Mouse (Mus musculus) gastrocnemius, adult 2 months (tissue): ENCODE results near the gene Arl8b. TPM values are rescaled to one million over a fixed set of nuclear protein-coding genes. Genes with fewer than 3 reads are reported as not detected.
"Not testable (repeated sequence)": the region's sequence is repeated elsewhere in the genome, so short reads cannot be mapped to it uniquely, and the experiment has no call there.

Experiments used
- DNase-seq: peaks from one replicate; pipeline ENCODE4 v3.0.0; 2022
- H3K27ac ChIP-seq: fragments of 200-600 bp; 2 replicates; pipeline ENCODE4 v1.8.1; 2022; ENCODE audit warnings: mild to moderate bottlenecking
- H3K4me3 ChIP-seq: fragments of 200-600 bp; 2 replicates; pipeline ENCODE4 v1.8.1; 2022; ENCODE audit warnings: mild to moderate bottlenecking, moderate library complexity
- CTCF ChIP-seq: fragments of 200-600 bp; IDR thresholded peaks from 2 replicates; pipeline ENCODE4 v1.8.1; 2022; ENCODE audit warnings: antibody characterized with exemption, mild to moderate bottlenecking, moderate library complexity
- intact Hi-C: fragments of 180-260 bp; cut with DNase I; formaldehyde crosslinking; loops from one replicate; pipeline ENCODE4 v1.15.1; 2025
- total RNA-seq, 2 experiments: library from RNA; stranded (reverse); gene quantifications; 2 replicates each; pipeline ENCODE4 v1.2.3; 2021

The Arl8b gene
- total RNA-seq, 2 experiments from 2014 or later = 110 to 120 TPM

- no peak for DNase-seq
- intact Hi-C loops = no loop called here
- no peak for TF ChIP-seq CTCF
- H3K4me3 ChIP-seq = no peak overlapping the region
- no peak overlapping the region for H3K27ac ChIP-seq
Observed at GRCm38 (mm10) chr6:108844771-108845170, 61.9 kb downstream of the Arl8b start.

GRCm38 (mm10) chr6:108852088-108852670 lies 69.3 kb downstream of the Arl8b start:
- no peak overlapping the region for H3K27ac ChIP-seq
- no peak overlapping the region for H3K4me3 ChIP-seq
- intact Hi-C loops = no loop called here
- no peak for DNase-seq
- TF ChIP-seq CTCF = no peak

GRCm38 (mm10) chr6:108852986-108853385 lies 70.1 kb downstream of the Arl8b start:
- Histone ChIP-seq H3K27ac (no peak overlapping the region), H3K4me3 (no peak overlapping the region)
- TF ChIP-seq CTCF = no peak
- intact Hi-C loops = no loop called here
- DNase-seq = no peak

- no peak for DNase-seq
- no peak overlapping the region for H3K4me3 ChIP-seq
- no peak for TF ChIP-seq CTCF
- intact Hi-C loops = no loop called here
- no peak overlapping the region for H3K27ac ChIP-seq
Observed at GRCm38 (mm10) chr6:108858583-108858982, 75.7 kb downstream of the Arl8b start.

GRCm38 (mm10) chr6:108861226-108861625 lies 78.3 kb downstream of the Arl8b start:
- Histone ChIP-seq H3K27ac (no peak overlapping the region), H3K4me3 (no peak overlapping the region)
- TF ChIP-seq CTCF = no peak
- no peak for DNase-seq
- intact Hi-C loops = no loop called here

- Histone ChIP-seq H3K27ac (no peak overlapping the region), H3K4me3 (no peak overlapping the region)
- intact Hi-C loops = no loop called here
- DNase-seq = peak; percentile 34
- no peak for TF ChIP-seq CTCF
Observed at GRCm38 (mm10) chr6:108862548-108862947, 79.6 kb downstream of the Arl8b start.

- intact Hi-C loops = no loop called here
- DNase-seq = no peak
- no peak overlapping the region for H3K27ac ChIP-seq
- TF ChIP-seq CTCF = no peak
- no peak overlapping the region for H3K4me3 ChIP-seq
Observed at GRCm38 (mm10) chr6:108866317-108866716, 83.4 kb downstream of the Arl8b start.

GRCm38 (mm10) chr6:108869031-108869430 lies 86.1 kb downstream of the Arl8b start:
- intact Hi-C loops, H3K27ac ChIP-seq, H3K4me3 ChIP-seq, DNase-seq: not testable (repeated sequence)

- TF ChIP-seq CTCF = no peak
- DNase-seq = no peak
- H3K27ac ChIP-seq = no peak overlapping the region
- intact Hi-C loops = loop anchor here (10.0 kb wide), 1 partner anchor 284 kb away; no protein-coding TSS in a partner anchor
- no peak overlapping the region for H3K4me3 ChIP-seq
Observed at GRCm38 (mm10) chr6:108870421-108870820, 87.5 kb downstream of the Arl8b start.

GRCm38 (mm10) chr6:108871251-108871650 lies 88.4 kb downstream of the Arl8b start:
- Histone ChIP-seq H3K4me3 (no peak overlapping the region), H3K27ac (no peak overlapping the region)
- no peak for TF ChIP-seq CTCF
- intact Hi-C loops = loop anchor here (10.0 kb wide), 1 partner anchor 284 kb away; no protein-coding TSS in a partner anchor
- DNase-seq = no peak

Other genes starting within 250 kb of the Arl8b start
- 100 to 1,000 TPM in 1 of 2 experiments, 10 to 100 TPM in 1; 70.0 to 124 TPM for gene Bhlhe40, start 122.5 kb upstream of the Arl8b start, total RNA-seq
- 1 to 10 TPM; 5.4 to 6.7 TPM for gene Edem1, start 45.5 kb downstream of the Arl8b start, total RNA-seq